Mouse (Mus musculus) adrenal gland, adult 2 months (tissue): ENCODE measurements around the gene Clpx. TPM values are rescaled to one million over a fixed set of nuclear protein-coding genes. Genes with fewer than 3 reads are reported as not detected.
"Not testable (repeated sequence)": the region's sequence is repeated elsewhere in the genome, so short reads cannot be mapped to it uniquely, and the experiment has no call there.

Experiments
- DNase-seq: peaks from one replicate; pipeline ENCODE4 v3.0.0; 2021
- polyA plus RNA-seq: library from polyadenylated mRNA; depleted of rRNA; stranded (reverse); fragments of >200 nt; gene quantifications from 2 replicates; pipeline ENCODE4 v1.2.3, GENCODE M21; 2012
- total RNA-seq, 2 experiments: library from RNA; stranded (reverse); gene quantifications; 2 replicates each; pipeline ENCODE4 v1.2.3; 2021

Gene Clpx
- total and polyA plus RNA-seq, 3 experiments = 20.2 to 75.6 (median 56.3) TPM

DNA sequence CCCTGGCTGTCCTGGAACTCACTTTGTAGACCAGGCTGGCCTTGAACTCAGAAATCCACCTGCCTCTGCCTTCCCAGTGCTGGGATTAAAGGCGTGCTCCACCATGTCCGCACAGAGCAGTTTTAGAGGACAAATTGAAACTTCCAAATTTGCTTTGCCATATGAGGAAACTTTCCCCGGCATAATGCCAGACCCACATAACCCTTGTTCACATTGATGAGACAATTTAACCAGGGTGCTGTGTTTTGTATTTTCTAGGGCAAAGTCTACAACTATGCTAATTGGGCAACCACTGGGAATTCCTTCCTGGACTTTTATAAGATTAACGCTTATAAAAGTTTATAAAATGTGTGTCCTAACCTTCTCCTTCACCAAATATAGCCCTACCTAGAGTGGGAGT is 4.1 kb upstream of the Clpx start:
- no peak for DNase-seq

DNA sequence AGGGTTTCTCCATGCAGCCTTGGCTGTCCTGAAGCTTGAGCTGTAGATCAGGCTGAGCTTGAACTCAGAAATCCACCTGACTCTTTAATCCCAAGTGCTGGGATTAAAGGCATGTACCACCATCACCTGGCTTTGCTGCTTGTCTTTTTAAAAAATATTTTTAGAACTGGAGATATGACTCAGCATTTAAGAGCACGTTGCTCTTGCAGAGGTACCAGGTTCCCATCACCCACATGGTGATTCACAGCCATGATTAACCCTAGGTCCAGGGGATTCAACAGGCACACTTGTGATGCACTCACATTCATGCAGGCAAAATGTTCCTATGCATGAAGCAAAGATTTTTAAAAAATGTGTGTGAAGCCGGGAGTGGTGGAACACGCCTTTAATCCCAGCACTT is 1.6 kb upstream of the Clpx start:
- DNase-seq = peak; percentile 43

DNA sequence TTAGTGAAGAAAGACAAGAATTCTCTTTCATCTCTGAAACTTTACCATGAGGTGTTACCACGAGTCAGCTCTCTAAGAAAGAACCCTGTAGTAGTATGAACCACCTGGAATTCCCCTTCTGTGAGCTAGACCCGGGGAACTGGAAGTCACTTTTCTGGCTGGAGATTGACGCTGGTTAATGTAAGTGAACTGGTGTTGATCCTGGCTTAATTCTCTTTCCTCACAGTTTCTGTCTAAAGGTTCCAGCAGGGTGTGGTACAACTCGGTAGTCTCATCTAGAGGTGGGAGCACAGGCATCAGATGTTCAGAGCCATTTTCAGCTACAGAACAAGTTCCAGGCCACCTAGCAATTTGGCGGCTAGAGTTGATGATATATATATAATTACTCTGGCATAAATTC is 941 bp upstream of the Clpx start:
- no peak for DNase-seq

- DNase-seq = no peak
Observed at GRCm38 (mm10) chr9:65293580-65293972, 484 bp upstream of the Clpx start.

DNA sequence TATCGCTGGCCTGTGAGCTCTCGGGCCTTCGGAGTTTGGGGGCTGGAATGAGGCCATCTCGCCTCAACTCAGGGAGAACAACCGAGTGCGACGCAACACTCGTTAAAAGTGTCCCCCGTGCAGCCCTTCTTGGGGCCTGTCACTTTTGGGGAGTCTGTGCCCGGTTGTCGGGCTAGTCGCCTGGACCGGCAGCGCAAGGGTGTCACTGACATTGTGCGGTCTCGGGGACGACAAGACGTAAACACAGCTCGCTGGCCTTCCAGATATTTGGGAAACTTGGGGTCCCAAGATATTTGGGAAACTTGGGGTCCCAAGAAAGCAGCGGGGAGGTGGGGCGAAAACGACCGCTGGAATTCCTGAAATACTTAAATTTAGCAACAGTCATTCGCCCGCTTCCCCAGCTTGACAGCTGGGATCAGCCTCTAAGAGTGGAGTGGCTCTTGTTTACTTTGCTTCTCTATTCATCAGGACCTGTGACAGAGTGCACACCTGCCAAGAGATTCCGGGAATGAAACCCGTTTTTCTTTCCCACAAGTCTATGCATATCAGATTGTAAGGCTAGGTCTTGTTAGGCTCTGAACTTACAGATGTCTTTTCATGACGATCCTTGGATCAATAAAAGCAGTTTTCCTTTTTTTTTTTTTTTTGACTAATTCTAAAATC is 787 bp downstream of the Clpx start:
- no peak for DNase-seq

- DNase-seq = no peak
Observed at GRCm38 (mm10) chr9:65297056-65297455, 3.0 kb downstream of the Clpx start.

DNA sequence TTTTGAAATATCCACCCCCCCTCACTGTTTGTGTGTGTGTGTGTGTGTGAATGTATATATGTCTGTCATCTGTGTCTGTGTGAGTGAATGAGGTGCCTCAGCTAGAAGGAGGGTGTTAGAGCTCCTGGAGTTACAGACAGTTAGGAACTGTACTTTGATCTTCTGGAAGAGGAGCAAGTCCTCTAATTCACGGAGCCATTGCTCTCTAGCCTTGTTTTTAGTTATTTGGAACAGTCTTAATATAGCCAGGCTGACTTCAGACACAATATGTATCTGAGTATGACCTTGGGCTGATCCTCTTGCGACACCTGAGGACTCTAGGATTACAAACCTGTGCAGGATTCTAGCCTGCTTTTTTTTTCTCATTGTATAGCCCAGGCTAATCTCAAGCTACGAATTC is 4.7 kb downstream of the Clpx start:
- DNase-seq = no peak

- DNase-seq = no peak
Observed at GRCm38 (mm10) chr9:65299650-65300049, 5.6 kb downstream of the Clpx start.

- DNase-seq = no peak
Observed at GRCm38 (mm10) chr9:65302327-65302983, 8.4 kb downstream of the Clpx start.

GRCm38 (mm10) chr9:65303586-65303985 is 9.5 kb downstream of the Clpx start:
- no peak for DNase-seq

DNA sequence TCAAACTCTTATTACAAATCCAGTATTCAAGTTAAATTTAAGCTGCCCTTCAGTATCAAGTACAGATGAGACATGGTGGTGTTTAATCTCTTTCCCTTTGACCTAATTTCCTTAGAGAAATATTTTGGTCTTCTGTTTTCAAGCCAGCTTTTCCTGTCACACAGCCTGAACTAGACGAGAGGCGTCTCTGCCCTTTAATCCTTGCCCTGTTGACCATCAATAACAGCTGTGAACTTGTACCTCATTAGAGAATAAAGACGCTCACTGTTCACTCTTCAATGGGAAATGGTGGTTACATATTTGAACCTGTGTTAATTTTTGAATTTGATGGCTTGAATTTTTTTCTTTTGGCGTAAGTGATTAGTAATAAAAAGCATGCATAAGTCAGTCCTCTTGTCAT is 10.2 kb downstream of the Clpx start:
- DNase-seq = no peak

DNA sequence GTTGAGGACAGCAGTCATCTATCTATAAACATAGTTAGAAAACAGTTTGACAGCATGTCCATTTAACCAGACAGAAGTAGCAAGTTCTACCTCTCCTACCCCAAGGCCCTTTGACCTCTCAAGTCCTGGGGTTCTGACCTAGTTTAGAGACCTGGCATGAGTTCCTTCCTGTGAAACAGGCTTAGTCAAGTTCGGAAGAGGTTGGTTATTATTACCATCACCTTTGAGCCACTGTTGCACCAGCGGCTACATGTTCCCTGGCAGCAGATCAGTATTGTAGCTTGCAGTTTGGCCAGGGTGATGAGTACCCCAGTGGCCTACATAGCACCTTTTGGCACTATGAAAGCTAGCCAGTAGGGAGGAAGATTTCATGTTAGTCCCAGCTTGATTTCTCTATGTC is 12.6 kb downstream of the Clpx start:
- DNase-seq = peak; percentile 50

GRCm38 (mm10) chr9:65308011-65308410 is 14.0 kb downstream of the Clpx start:
- DNase-seq = peak; percentile 57

- no peak for DNase-seq
Observed at GRCm38 (mm10) chr9:65312669-65313357, 18.8 kb downstream of the Clpx start.

DNA sequence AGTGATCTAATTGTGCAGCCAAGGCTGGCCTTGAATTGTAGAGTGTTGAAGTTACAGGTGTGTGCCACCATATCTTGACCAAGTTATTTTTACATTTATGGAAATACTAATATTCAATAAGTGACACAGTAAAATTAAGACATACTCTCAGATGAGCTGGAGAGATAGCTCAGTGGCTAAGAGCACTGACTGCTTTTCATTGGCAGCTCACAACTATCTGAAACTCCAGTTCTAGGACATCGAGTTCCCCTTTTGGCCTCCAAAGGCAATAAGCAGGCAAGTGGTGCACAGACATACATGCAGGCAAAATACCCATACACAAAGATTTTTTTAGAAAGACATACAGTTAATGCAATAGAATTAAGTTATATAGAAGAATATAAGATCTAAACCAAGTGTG is 19.8 kb downstream of the Clpx start:
- no peak for DNase-seq

DNA sequence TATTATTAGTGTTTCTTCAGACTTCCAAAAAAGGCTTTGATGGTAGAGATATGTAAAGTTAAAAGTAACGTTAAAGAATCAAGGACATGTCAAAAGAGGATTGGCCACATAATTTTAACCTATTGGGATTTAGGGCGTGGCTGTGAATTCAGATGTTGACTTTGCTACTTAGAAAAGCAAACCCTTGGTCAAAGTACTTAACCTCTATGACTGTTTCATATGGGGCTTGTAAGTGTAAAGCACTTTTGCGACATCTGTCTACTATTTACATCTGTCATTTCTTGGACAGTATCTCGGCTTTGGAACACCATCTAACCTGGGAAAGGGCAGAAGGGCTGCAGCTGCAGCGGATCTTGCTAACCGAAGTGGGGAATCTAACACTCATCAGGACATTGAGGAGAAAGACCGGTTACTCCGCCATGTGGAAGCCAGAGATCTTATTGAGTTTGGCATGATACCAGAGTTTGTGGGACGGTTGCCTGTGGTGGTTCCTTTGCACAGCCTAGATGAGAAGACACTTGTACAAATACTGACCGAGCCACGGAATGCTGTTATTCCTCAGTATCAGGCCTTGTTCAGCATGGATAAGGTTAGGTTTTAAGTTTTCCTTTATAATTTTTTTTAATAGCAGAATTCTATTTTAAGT is 28.3 kb downstream of the Clpx start:
- DNase-seq = no peak

DNA sequence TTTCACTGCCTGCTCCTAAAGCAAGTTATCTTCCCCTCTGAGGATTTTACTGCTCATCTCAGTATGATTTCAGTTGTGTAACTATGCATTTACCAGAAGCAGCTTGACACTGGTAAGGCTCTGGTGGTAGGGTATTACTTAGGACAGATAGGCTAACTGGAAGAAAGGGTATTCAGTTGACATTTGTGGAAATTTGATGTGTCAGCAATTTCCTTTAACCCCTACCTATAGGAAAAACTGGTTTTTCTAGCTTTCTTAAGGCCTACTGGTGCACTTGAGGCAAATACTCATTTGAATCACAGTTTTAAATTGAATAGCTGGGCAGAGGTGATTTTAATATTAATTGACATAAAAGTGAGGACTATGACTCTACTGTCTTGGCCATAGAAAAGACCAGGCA is 31.9 kb downstream of the Clpx start:
- no peak for DNase-seq

DNA sequence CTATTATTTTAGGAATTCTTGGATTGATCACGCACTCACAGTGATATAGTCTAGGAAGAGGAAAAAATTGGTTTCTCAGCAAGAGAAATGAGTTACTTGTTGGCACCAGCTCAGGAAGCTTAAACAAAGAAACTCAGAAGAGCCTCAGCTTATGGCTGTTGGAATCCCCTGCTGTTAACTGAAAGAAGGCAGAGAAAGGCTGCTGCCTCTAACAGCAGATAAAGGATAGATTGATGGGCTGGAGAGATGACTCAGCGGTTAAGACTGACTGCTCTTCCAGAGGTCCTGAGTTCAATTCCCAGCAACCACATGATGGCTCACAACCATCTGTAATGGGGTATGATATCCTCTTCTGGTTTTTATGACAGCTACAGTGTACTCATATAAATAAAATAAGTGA is 33.3 kb downstream of the Clpx start:
- no peak for DNase-seq

DNA sequence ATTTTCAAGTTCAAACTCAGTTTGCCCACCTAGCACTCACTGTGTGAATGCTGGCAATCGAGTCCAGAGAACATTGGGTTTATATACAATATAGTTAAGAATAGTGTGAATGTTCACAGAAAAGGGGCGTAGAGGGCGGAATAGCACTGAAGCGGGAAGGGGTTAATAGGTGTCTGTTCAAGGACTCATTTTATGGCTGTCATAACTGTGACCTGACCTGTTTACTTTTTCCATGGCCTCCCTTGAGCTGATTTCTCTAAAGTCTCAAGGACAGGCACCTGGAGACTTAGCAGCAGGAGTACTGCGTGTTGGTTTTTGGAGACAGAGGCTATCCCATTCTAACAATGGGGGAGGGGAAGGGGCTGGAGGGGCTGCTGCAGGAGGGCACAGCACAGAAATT is 39.9 kb downstream of the Clpx start:
- DNase-seq = no peak

DNA sequence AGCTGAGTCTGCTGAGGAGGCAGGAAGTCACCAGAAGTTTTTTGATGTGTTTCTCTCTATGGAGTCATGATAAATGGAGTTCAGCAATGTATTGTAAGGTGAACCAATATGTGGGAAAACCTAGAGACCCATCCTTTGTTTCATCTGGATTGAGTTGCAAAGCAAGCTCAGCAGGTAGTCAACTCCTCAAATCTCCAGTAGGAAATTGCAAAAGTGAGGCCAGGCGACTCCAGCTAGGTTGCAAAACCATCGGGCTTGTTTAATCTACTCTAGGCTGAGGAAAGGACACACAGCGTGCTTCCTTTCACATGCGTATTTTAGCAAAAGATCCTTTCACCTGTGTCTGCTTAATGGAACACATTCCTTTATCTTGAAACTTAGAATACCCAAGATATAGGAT is 45.1 kb downstream of the Clpx start:
- DNase-seq = no peak

- DNase-seq = no peak
Observed at GRCm38 (mm10) chr9:65340414-65340813, 46.4 kb downstream of the Clpx start.

GRCm38 (mm10) chr9:65345439-65345838 is 51.4 kb downstream of the Clpx start:
- not testable (repeated sequence) for DNase-seq

- DNase-seq = peak; percentile 94
Observed at GRCm38 (mm10) chr9:65345854-65346475, 51.9 kb downstream of the Clpx start, which contains the start of gene Pdcd7. TSS of gene Pdcd7 (plus strand) at chr9:65346104.
